Mouse (Mus musculus): Measurements from ENCODE around the gene Efna1.

DNA sequence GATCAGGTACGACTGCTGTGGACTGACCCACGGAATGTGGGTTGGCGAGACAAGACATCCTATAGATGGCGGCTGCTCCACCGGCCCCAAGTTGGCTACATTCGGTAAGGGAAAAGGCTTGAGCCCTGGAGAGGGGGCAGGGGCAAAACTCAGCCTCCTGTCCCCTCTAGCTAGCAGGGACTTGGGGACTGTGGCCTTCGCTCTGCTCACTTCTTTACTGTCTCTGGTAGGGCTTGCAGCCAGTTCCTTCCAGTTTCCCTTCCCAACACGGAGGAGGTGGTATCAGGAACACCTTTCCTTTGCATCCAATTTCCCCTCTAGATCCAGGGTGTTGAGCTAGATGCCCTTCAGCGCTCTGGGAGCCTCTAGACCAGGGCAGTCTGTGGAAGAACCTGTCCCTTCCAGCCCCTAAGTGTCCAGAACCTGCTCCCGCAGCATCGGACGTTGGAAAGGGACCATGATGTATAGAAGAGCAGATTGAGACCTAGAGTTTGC lies 55.6 kb downstream of the Efna1 start:
- TF ChIP-seq POLR2A (IDR thresholded peaks at IDR 0.05; ENCODE audit: low read depth, low read length) (no peak), CTCF (conservative IDR thresholded peaks at IDR 0.05; ENCODE audit: insufficient read depth, insufficient read length, low read depth, low read length) (no peak)
